Mouse (Mus musculus) lung, adult 2 months (tissue): ENCODE data around the gene Tmem234. TPM values are rescaled to one million over a fixed set of nuclear protein-coding genes. Genes with fewer than 3 reads are reported as not detected.

ENCODE experiments used
- DNase-seq: peaks from one replicate; pipeline ENCODE4 v3.0.0; 2022
- H3K4me1 ChIP-seq: fragments of 200-500 bp; 2 replicates; pipeline ENCODE4 v1.6.1; 2011; ENCODE audit warnings: low read length; ENCODE audit not compliant: control insufficient read depth, insufficient read depth
- H3K4me3 ChIP-seq: fragments of 200-500 bp; replicated peaks from 2 replicates; pipeline ENCODE3; 2011; ENCODE audit warnings: low read depth, mild to moderate bottlenecking, control low read depth, low read length; ENCODE audit errors: extremely low read depth
- CTCF ChIP-seq: fragments of 200-500 bp; IDR thresholded peaks from 2 replicates; pipeline ENCODE4 v1.5.1; 2011; ENCODE audit warnings: mild to moderate bottlenecking, low read length, control low read depth; ENCODE audit not compliant: insufficient read depth
- POLR2A ChIP-seq: fragments of 200-500 bp; IDR thresholded peaks from 2 replicates; pipeline ENCODE4 v1.6.1; 2011; ENCODE audit warnings: low read depth, mild to moderate bottlenecking, control low read depth, low read length, borderline replicate concordance; ENCODE audit errors: extremely low read depth
- WGBS: fragments of 180-500 bp; shearing (Covaris S2); methylation state at CpG from one replicate; pipeline ENCODE4 v1.1.7; 2018; 5-methylcytosine and 5-hydroxymethylcytosine counted together
- polyA plus RNA-seq: library from polyadenylated mRNA; depleted of rRNA; stranded (reverse); fragments of >200 nt; gene quantifications from 2 replicates; pipeline ENCODE4 v1.2.3, GENCODE M21; 2012

The Tmem234 gene
- polyA plus RNA-seq, 1 experiment = 136 TPM

DNA sequence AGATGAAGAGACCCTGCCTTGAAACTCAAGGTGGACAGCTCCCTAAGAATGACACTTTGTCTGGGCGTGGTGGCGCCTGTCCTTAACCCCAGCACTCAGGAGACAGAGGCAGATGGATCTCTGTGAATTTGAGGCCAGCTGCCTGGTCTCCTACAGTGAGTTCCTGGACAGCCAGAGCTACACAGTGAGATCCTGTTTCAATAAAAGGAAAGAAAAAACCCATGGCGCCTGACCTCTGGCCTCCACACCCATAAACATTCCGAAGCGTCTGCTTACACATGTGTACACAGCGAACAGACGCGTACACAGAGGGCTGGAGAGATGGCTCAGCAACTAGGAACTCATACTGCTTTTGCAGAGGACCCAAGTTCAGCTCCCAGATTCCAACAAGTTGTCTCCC is 36.8 kb upstream of the Tmem234 start:
- Histone ChIP-seq H3K4me1 (no peaks in the 10 kb centered on the region), H3K4me3 (no peak overlapping the region)
- WGBS = 41% methylated on average over 8 of the region's 8 CpGs
- no peak for DNase-seq
- TF ChIP-seq POLR2A = no peak
- TF ChIP-seq CTCF = no peak

DNA sequence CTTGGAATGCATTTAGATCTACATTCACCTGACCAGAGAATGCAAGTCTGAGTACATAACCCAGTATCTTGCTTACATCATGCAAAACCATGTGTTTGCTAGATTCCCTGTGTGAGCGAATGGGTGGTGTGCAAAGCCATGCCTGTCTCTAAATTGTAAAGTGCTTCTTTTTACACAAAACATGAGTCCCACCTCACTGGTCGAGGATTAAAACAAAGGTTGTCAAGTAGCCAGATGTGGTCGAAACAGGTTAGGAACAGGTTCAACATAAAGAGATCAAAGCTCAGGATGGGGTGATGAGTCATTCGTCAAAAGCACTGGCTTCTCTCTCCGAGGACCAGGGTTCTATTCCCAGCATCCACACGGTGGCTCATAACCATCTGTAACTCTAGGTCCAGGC is 35.3 kb upstream of the Tmem234 start:
- Histone ChIP-seq H3K4me1 (no peaks in the 10 kb centered on the region), H3K4me3 (no peak overlapping the region)
- TF ChIP-seq CTCF (no peak), POLR2A (no peak)
- no peak for DNase-seq
- WGBS = 75% methylated on average over 6 of the region's 6 CpGs

DNA sequence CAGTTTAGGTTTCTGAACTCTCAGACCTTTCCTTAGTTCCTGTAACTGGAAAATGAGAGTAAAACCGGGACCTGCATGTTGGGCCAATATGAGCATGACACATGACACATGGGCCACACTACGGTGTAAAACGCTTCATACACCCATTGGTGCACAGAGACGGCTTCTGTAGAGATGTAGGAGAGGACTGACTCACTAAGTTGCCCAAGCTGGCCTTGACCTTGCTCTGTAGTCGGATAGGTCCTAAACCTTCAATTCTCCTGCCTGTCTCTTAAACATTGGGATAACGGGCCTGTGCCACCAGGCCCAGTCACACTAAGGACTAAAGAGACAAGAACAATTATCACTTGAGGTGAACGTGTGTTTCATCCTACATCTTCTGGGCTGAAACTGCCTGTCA is 32.1 kb upstream of the Tmem234 start:
- DNase-seq = no peak
- 89% methylated on average over 7 of the region's 7 CpGs for WGBS
- no peak overlapping the region for H3K4me3 ChIP-seq
- no peaks in the 10 kb centered on the region for H3K4me1 ChIP-seq
- TF ChIP-seq CTCF (no peak), POLR2A (no peak)

DNA sequence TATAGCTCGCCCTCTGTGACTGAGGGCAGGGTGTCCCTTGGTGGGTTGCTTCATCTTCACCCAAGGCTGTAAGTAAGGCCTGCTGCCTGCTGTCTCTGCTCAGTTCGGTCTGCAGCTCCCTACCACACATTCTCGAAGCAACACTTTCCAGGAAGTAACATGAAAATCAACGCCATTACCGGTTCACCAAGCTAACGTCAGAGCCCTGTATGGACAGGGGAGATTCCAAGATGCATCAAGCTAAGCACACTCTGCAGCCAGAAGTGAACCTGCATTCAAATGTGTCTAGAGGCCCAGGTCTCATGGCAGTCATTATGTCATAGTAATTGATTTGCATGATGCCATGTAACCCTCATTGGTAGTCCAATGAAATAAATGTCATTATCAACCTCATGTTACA is 30.4 kb upstream of the Tmem234 start:
- H3K4me1 ChIP-seq = no peaks in the 10 kb centered on the region
- DNase-seq = no peak
- no peak overlapping the region for H3K4me3 ChIP-seq
- TF ChIP-seq POLR2A (no peak), CTCF (no peak)
- 83% methylated on average over 6 of the region's 6 CpGs for WGBS

DNA sequence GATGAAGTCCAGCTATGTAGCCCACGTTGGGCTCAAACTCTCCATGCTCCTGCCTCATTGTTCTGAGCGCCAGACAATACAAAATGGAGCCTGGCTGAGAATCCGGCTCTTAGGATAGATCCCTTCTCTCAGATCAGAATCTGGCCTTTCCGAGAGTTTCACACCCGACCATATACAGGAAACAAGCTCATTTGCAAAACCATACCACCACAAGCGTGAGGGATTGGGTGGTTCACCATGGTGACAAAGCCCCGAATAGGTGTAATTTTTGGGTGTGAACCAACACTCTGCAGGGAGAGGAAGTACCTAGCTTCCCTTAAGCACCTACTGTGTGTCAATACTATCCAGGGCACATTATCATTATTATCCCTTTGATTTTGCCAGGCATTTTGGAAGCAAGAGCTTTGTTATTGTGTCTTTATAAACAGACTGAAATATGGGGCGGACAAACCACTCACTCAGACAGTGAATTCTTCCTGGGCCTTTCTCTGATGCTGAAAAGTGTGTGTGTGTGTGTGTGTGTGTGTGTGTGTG is 28.9 kb upstream of the Tmem234 start:
- 54% methylated on average over 8 of the region's 8 CpGs for WGBS
- no peaks in the 10 kb centered on the region for H3K4me1 ChIP-seq
- no peak for DNase-seq
- H3K4me3 ChIP-seq = no peak overlapping the region
- TF ChIP-seq CTCF (no peak), POLR2A (no peak)

DNA sequence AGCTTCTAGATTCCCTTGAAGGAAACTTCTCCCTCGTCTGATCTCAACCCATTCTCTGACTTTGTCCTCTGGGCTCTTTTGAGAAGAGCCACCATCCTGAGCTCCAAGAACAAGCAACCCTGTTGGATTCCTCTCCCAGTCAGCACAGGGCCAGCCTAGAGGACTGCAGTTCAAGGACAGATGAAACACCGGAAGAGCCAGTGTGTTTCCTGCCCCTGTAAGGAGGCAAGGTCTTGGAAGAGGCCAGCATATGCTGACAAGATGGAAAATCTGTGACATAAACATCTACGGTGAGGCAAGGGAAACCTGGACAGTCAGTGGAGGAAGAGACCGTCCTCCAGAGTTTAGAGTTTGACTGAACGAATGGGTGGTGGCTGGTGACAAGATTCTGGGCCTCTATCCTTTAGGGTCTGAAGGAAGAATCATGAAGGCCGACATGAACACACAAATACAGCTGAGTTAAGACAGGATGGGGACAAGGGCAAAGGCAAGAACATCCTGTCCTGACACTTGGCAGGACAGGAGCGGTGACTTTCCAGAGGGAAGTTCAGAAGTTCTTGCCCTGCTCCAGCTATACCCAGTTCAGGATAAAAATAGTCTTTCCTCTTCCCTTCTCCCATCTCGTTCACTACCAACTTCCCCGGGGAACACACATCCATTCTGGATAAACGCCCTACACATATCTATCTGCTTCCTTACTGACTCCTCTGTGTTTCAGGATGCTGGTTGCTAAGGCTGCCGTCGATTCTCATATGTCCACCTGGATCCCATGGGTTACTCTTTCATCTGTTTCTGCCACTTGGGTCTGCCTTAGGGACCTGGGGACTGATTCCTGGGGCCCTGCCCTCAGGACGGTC is 28.0 kb upstream of the Tmem234 start:
- TF ChIP-seq POLR2A (no peak), CTCF (no peak)
- no peak for DNase-seq
- no peak overlapping the region for H3K4me3 ChIP-seq
- H3K4me1 ChIP-seq = 0 out of 2 replicates have a peak, but pooled peaks cover 3% of the 10 kb centered on the region
- WGBS = 46% methylated on average over 13 of the region's 13 CpGs

DNA sequence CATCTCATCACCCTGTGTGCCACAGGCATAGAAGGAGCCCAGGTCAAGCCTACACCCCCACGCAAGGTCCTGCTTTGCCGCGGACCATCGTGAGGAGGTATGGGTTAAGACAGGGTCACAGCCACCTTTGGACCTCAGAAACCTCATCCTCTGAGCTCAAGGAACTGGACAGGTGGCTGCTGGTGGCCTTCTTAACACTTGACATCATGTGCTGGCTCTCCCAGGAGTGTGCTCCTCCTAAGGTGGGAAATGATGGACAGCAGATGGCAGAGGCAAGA is 27.4 kb upstream of the Tmem234 start:
- no peak overlapping the region for H3K4me3 ChIP-seq
- 96% methylated on average over 4 of the region's 4 CpGs for WGBS
- peaks cover 4% of the 10 kb centered on the region; the same call in 1 of the 2 replicates for H3K4me1 ChIP-seq

DNA sequence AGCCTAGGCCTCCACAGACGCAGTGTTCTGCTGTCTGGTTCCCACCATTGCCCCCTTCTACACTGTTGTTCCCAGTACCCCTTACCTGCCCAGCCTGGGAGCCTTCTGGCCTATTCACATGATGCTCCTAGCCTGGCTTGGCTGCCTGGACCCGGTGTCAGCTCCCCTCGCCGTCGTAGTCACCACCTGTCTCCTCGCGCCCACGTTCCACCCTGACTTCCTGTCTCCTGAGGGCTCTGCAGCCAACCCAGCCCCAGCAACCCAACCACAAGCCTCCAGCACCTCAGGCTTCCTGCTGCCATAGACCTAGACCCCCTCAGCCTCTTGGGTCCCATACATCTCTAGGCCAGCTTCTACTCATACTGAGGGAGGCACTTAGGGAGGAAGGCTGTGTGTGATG is 27.0 kb upstream of the Tmem234 start, which contains the start of gene Lck:
Gene Lck (minus strand): TSS at position 212 of the 400 bp plus-strand sequence.
- WGBS = 84% methylated on average over 8 of the region's 8 CpGs
- DNase-seq = no peak
- TF ChIP-seq CTCF (no peak), POLR2A (no peak)
- Histone ChIP-seq H3K4me3 (no peak within 1 kb of the TSS), H3K4me1 (peaks cover 7% of the 10 kb centered on the region; the same call in 1 of the 2 replicates)

More for the DNA sequence above, 27.4 kb upstream of the Tmem234 start:
- TF ChIP-seq CTCF = no peak
- TF ChIP-seq POLR2A = no peak
- DNase-seq = no peak

DNA sequence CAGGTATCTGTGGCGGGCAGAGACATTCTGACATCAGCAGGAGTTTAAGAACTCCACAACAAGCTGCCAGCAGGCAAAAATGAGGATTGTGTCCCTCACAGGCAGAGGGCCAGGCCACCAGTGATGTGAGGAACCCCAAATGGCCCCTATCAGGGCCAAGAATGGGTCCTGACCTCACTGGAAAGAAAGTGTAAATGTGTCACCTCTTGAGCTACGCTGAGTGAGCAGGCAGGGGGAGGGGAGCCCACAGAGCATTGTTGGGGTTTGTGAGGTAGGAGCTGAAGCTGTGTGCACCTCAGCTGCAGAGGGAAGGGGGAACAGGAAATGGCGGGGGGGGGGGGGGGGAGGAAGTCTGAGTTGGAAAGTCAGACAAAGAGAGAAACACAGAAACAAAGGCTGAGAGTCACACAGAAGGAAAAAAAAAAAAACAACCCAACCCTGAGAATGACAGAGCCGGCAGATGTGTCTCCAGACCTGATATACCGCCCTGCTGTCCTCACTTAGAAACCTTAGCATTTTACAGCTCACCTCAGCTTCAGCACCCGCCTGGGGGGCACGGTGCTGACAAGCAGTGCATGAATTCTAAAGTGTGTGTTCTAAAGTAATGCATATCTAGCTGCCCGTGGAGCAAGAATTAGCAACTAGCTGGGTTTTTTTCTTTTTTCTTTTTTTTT is 25.2 kb upstream of the Tmem234 start:
- H3K4me3 ChIP-seq = no peak overlapping the region
- WGBS = 26% methylated on average over 8 of the region's 8 CpGs
- TF ChIP-seq CTCF (no peak), POLR2A (no peak)
- no peak for DNase-seq
- H3K4me1 ChIP-seq = peaks cover 10% of the 10 kb centered on the region; the same call in 1 of the 2 replicates
